Mouse (Mus musculus) layer of hippocampus, adult 18-20 months (tissue): ENCODE data around the gene Prpf3. TPM values are rescaled to one million over a fixed set of nuclear protein-coding genes. Genes with fewer than 3 reads are reported as not detected.
"Not testable (repeated sequence)": the region's sequence is repeated elsewhere in the genome, so short reads cannot be mapped to it uniquely, and the experiment has no call there.

Experiments used
- DNase-seq, 2 experiments: peaks; one replicate each; pipeline ENCODE4 v3.0.0; 2022; ENCODE audit warnings: low spot score in 2 of 2
- total RNA-seq, 2 experiments: library from RNA; stranded (reverse); gene quantifications; 2 replicates each; pipeline ENCODE4 v1.2.3; 2021

Prpf3 gene
- total RNA-seq, 2 experiments from 2014 or later = 33.8 to 34.4 TPM

GRCm38 (mm10) chr3:95881979-95882815 is 26.5 kb upstream of the Prpf3 start, which contains the start of gene Ciart:
Gene Ciart, minus strand, starts transcription at chr3:95882251.
- DNase-seq = peak; percentile 97 to 98

DNA sequence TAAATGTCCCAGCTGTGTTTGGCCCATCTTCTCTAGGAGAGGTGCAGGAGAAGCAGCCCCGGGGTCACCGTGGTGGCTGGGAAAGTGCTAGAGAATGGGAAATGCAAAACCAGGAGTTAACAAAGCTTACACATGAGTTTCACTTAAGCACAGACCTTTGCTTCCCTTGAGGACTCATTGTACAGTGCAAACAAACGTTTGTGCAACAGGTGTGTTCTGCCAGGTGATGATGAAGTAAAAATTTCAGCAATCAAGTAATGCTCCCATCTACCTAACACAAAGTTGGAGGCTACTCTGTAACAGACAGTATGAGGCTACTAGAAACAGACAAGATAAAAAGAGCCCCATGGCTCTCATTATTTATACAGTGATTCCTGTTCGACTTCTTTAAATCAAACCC is 23.4 kb upstream of the Prpf3 start:
- DNase-seq = no peak

- DNase-seq = no peak
Observed at GRCm38 (mm10) chr3:95872048-95872447, 16.4 kb upstream of the Prpf3 start.

DNA sequence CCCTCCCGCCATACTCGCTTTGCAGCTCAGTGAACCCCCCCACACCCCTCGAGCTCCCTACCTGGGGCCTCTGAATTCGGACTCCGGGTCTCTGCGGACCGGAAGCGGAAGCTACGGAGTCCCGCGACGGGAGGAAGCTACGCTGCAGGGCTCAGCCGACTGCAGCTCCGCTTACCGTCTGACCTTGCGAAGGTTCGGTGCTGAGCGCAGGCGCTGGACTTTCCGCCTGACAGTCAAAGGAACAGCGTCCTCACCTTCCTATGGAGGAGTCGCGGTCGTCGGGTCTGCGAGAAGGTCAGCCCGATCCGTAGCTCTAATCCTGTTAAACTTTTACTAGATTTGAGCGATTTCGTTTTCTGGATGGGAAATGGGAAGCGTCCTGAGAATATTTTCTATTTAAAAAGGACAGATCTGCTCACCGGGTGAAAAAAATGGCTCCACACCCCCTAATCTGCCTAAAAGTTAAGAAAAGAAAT is 15.7 kb upstream of the Prpf3 start, which contains the start of gene Mrps21:
TSS of gene Mrps21 (minus strand) at position 128 of the 476 bp plus-strand sequence.
- peak; percentile 84 to 88 for DNase-seq

GRCm38 (mm10) chr3:95870976-95871375 is 15.3 kb upstream of the Prpf3 start:
- DNase-seq = no peak

GRCm38 (mm10) chr3:95867408-95867807 is 11.7 kb upstream of the Prpf3 start:
- DNase-seq = no peak

- no peak for DNase-seq
Observed at GRCm38 (mm10) chr3:95866071-95866470, 10.4 kb upstream of the Prpf3 start.

DNA sequence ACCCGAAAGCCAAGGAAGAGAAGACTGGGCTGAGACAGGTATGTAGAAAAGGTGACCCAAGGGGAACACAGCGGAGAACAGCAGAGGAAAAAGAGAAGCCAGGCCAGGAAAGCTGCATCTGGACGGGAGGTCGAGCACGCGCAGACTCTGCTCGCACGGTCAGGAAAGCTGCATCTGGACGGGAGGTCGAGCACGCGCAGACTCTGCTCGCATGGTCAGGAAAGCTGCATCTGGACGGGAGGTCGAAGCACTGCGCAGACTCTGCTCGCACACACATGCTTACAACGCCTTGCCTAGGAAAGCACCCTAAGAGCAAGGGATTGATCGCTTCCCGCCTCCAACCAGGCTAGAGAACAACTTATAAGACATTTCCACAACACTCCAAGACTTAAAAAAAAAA is 9.9 kb upstream of the Prpf3 start:
- DNase-seq = no peak

DNA sequence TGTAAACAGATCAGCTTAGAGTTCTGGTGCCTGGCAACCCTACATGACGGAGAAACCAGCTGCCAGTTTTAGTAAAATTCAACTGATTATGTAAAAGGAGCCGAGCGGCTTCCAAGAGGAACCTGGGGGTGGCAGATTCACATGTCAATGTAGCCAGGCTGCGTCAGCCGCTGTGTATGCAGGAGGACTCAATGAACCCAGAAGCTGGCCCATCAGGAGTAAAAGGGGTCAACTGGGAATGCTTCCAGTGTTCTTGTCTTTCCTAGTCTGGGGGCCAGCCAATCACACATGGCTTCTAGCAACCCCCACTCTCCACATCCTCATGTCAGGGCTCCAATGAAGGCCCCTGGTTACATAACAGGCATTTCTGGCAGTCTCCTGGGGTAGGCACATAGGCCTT is 9.4 kb upstream of the Prpf3 start:
- DNase-seq = peak; percentile 80 to 92

- DNase-seq = no peak
Observed at GRCm38 (mm10) chr3:95863578-95863977, 7.9 kb upstream of the Prpf3 start.

DNA sequence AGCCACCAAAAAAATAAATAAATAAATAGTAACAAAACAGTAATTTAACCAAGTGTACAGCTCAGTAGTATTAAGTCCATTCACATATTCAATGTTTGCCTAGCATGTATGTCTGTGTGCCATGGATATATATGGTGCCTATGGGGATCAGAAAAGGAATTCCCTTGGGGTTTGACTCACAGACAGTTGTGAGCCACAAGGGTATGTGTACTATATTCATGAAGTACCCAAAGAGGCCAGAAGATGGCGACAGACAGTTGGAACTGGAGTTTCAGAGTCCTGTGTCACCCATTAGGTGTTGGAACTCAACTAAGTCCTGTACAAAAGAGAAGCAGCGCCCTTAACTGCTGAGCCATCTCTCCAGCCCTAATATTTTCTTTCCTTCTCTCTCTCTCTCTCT is 6.1 kb upstream of the Prpf3 start:
- peak in 1 of 2 experiments; percentile 90 for DNase-seq

GRCm38 (mm10) chr3:95861216-95861615 is 5.5 kb upstream of the Prpf3 start:
- DNase-seq = no peak

- DNase-seq = no peak
Observed at GRCm38 (mm10) chr3:95860323-95860722, 4.6 kb upstream of the Prpf3 start.

- DNase-seq = not testable (repeated sequence)
Observed at GRCm38 (mm10) chr3:95858278-95858677, 2.6 kb upstream of the Prpf3 start.

DNA sequence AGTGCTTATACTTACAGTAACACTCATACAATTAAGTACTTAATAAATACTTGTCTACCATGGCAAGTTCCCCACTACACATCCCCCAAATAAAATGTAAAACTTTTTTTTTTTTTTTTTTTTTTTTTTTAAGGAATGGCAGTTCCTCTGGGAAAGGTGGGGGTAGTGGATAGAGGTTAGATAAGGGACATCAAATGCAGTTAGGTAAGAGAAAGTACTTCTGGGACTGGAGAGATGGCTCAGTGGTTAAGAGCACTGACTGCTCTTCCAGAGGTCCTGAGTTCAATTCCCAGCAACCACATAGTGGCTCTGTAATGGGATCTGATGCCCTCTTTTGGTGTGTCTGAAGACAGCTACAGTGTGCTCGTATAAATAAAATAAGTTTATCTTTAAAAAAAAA is 1.4 kb upstream of the Prpf3 start:
- DNase-seq = not testable (repeated sequence)

DNA sequence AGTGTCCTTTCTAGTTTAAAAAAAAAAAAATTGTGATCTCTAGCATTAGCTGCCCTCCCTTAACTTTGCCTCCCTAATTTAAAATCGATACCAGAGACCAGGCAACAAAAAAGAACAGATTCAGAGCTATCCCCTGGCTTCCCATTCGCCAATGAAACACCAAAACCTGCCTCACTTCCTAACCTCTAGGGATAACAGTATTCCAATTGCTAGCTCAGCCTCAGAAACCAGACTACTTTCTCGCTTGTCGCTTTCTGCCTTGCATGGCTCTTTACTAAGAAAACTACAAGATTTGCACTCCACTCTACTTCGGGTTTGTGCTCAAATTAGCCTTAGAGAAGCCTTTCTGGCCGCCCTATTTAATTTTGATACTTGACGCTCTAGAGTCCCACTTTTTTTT is 430 bp upstream of the Prpf3 start:
- DNase-seq = no peak

DNA sequence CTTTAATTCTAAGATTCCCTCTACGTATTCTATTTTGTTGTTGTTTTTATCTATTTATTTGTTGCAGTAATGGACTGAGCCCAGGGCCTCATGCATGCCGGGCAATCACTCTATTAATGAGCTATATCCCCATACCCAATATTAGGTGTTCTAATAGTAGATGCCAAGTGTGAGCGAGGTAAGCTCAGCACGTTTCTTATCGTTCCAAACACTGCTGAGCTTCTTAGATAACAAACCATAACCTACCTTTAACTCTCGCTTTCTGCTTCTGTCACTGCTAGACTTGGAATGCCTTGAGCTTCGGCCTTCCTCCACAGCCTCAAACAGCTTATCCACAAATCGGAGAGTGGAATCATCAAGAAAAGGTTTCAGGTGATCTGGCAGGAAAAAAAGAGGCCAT is 4.4 kb downstream of the Prpf3 start:
- no peak for DNase-seq

GRCm38 (mm10) chr3:95850611-95851010 is 5.1 kb downstream of the Prpf3 start:
- no peak for DNase-seq

- no peak for DNase-seq
Observed at GRCm38 (mm10) chr3:95842503-95843214, 13.0 kb downstream of the Prpf3 start.

DNA sequence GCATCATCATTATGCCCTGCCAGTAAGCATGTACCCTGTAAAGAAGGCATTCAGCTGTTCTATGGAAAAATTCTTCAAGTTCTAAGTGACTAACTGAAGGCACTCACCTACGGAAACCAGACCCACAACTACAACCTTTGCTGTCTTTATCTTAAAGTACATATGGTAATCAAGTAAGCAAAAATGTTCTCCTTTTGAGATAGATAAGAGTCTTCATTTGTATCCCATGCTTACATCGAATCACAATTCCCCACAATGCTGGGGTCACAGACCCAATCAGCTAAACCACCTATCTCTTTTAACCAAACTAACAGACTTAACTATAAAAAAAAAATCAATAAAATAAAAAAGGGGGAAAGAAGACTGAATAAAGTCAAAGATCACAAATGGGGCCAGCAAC is 16.4 kb downstream of the Prpf3 start:
- DNase-seq = no peak

DNA sequence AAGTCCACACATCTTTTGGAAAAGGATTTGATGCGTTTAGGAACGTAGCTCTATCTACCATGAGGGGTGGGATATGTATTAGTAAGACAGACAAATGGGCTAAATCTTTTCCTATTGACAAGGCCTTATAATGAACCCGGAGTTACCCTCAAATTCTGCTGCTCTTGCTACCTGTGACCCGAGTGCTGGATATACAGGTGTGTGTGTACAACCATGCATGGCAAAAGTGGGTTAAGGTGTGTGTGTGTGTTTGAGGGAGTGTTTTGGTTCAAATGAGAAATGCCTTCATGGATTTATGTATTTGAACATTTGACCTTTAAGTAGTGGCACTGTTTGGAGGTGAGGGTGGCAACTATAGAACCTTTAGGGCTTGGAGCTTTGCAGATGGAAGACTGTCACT is 26.6 kb downstream of the Prpf3 start:
- no peak for DNase-seq

GRCm38 (mm10) chr3:95826275-95826674 is 29.4 kb downstream of the Prpf3 start:
- no peak for DNase-seq
